Mouse (Mus musculus) CH12.LX (cell line): ENCODE data around the gene B4galnt4. TPM values are rescaled to one million over a fixed set of nuclear protein-coding genes. Genes with fewer than 3 reads are reported as not detected.

ENCODE experiments used
- DNase-seq: peaks from one replicate; pipeline ENCODE4 v3.0.0-alpha.2; 2013; ENCODE audit errors: extremely low read depth
- H3K27ac ChIP-seq: 2 replicates; pipeline ENCODE4 v1.5.1; 2012; ENCODE audit warnings: low read depth, mild to moderate bottlenecking, control low read depth, moderate library complexity; ENCODE audit not compliant: insufficient read depth
- H3K27me3 ChIP-seq: replicated peaks from 2 replicates; pipeline ENCODE3; 2012; ENCODE audit warnings: inconsistent platforms
- H3K36me3 ChIP-seq, 2 experiments: replicated peaks in 1 of 2; 2 replicates each; pipeline versions ENCODE3 to v1.6.1; 2012; ENCODE audit warnings: inconsistent platforms in 1 of 2, low read length in 1 of 2, mild to moderate bottlenecking in 1 of 2, mixed read lengths in 1 of 2, moderate library complexity in 1 of 2; ENCODE audit not compliant: control insufficient read depth in 1 of 2, insufficient read depth in 1 of 2
- H3K4me1 ChIP-seq, 2 experiments: 2 replicates each; pipeline ENCODE4 v1.6.1; 2012; ENCODE audit warnings: inconsistent platforms in 1 of 2, moderate library complexity in 1 of 2; ENCODE audit not compliant: insufficient read depth in 2 of 2, control insufficient read depth in 1 of 2
- H3K4me2 ChIP-seq: 2 replicates; pipeline ENCODE4 v1.6.1; 2012; ENCODE audit warnings: low read depth, mild to moderate bottlenecking, control low read depth; ENCODE audit not compliant: poor library complexity, insufficient read depth, severe bottlenecking
- H3K4me3 ChIP-seq, 3 experiments: fragments of 150-350 bp in 1 of 3; sonication (generic) in 1 of 3; replicated peaks in 1 of 3; 2 replicates each; pipeline versions ENCODE3 to v1.5.1; 2011 to 2012; ENCODE audit warnings: low read depth in 2 of 3, low read length in 2 of 3, mild to moderate bottlenecking in 2 of 3, moderate library complexity in 2 of 3, control low read depth in 1 of 3, improper control_type of control experiment in 1 of 3, inconsistent platforms in 1 of 3, mixed read lengths in 1 of 3; ENCODE audit not compliant: poor library complexity in 1 of 3
- H3K79me2 ChIP-seq: replicated peaks from 2 replicates; pipeline ENCODE4 v1.6.1; 2012; ENCODE audit warnings: mild to moderate bottlenecking, moderate library complexity; ENCODE audit not compliant: control insufficient read depth, poor library complexity, insufficient read depth, severe bottlenecking; ENCODE audit errors: extremely low read depth
- H3K9ac ChIP-seq: 2 replicates; pipeline ENCODE4 v1.6.1; 2012; ENCODE audit warnings: low read depth, mild to moderate bottlenecking, control low read depth, moderate library complexity; ENCODE audit not compliant: insufficient read depth
- H3K9me3 ChIP-seq: replicated peaks from 2 replicates; pipeline ENCODE3; 2012; ENCODE audit warnings: low read length, inconsistent platforms, mixed read lengths
- BHLHE40 ChIP-seq: IDR thresholded peaks from 2 replicates; pipeline ENCODE4 v1.6.1; 2011; ENCODE audit warnings: mild to moderate bottlenecking, low read depth, low read length, improper control_type of control experiment
- CTCF ChIP-seq, 2 experiments: IDR thresholded peaks in 1 of 2; conservative IDR thresholded peaks in 1 of 2; 2 replicates each; pipeline ENCODE4 v1.5.1; 2011 to 2012; ENCODE audit warnings: low read depth in 2 of 2, low read length in 2 of 2, improper control_type of control experiment in 1 of 2, inconsistent platforms in 1 of 2, mild to moderate bottlenecking in 1 of 2, moderate library complexity in 1 of 2
- E2F4 ChIP-seq: IDR thresholded peaks from 2 replicates; pipeline ENCODE4 v1.6.1; 2011; ENCODE audit warnings: low read depth, low read length, improper control_type of control experiment; ENCODE audit not compliant: insufficient replicate concordance
- ETS1 ChIP-seq: conservative IDR thresholded peaks from 2 replicates; pipeline ENCODE4 v1.6.1; 2012; ENCODE audit warnings: low read depth, mild to moderate bottlenecking, inconsistent platforms, low read length, improper control_type of control experiment, moderate library complexity
- IRF4 ChIP-seq: IDR thresholded peaks from 2 replicates; pipeline ENCODE4 v1.6.1; 2014; ENCODE audit warnings: low read depth, mild to moderate bottlenecking, inconsistent platforms, low read length, improper control_type of control experiment
- JUN ChIP-seq: IDR thresholded peaks from 2 replicates; pipeline ENCODE4 v1.6.1; 2011; ENCODE audit warnings: low read depth, mild to moderate bottlenecking, low read length, improper control_type of control experiment, moderate library complexity; ENCODE audit not compliant: insufficient read depth
- KAT2A ChIP-seq: IDR thresholded peaks from 2 replicates; pipeline ENCODE4 v1.6.1; 2012; ENCODE audit warnings: low read length, improper control_type of control experiment, inconsistent platforms; ENCODE audit not compliant: insufficient replicate concordance
- MAFK ChIP-seq: IDR thresholded peaks from 2 replicates; pipeline ENCODE4 v1.6.1; 2011; ENCODE audit warnings: low read length, improper control_type of control experiment; ENCODE audit not compliant: insufficient replicate concordance
- MAX ChIP-seq: IDR thresholded peaks from 2 replicates; pipeline ENCODE4 v1.6.1; 2011; ENCODE audit warnings: low read length, improper control_type of control experiment
- MEF2A ChIP-seq: IDR thresholded peaks from 2 replicates; pipeline ENCODE4 v1.6.1; 2014; ENCODE audit warnings: low read depth, mild to moderate bottlenecking, inconsistent platforms, low read length, improper control_type of control experiment, borderline replicate concordance
- NELFE ChIP-seq: IDR thresholded peaks from 2 replicates; pipeline ENCODE4 v1.6.1; 2011; ENCODE audit warnings: low read depth, low read length, improper control_type of control experiment
- NRF1 ChIP-seq: IDR thresholded peaks from 2 replicates; pipeline ENCODE4 v1.6.1; 2014; ENCODE audit warnings: low read depth, mild to moderate bottlenecking, inconsistent platforms, low read length, improper control_type of control experiment, moderate library complexity
- PAX5 ChIP-seq: IDR thresholded peaks from 2 replicates; pipeline ENCODE4 v1.6.1; 2012; ENCODE audit warnings: low read length, inconsistent platforms, mixed read lengths
- POLR2AphosphoS2 ChIP-seq: IDR thresholded peaks from 2 replicates; pipeline ENCODE4 v1.6.1; 2011; ENCODE audit warnings: low read depth, low read length, improper control_type of control experiment
- RAD21 ChIP-seq: IDR thresholded peaks from 2 replicates; pipeline ENCODE4 v1.6.1; 2011; ENCODE audit warnings: low read depth, mild to moderate bottlenecking, low read length, improper control_type of control experiment, moderate library complexity
- SIN3A ChIP-seq: IDR thresholded peaks from 2 replicates; pipeline ENCODE4 v1.6.1; 2012; ENCODE audit warnings: low read length, improper control_type of control experiment, inconsistent platforms
- SMC3 ChIP-seq: IDR thresholded peaks from 2 replicates; pipeline ENCODE4 v1.6.1; 2011; ENCODE audit warnings: low read depth, low read length, improper control_type of control experiment
- TCF12 ChIP-seq: IDR thresholded peaks from 2 replicates; pipeline ENCODE4 v1.6.1; 2014; ENCODE audit warnings: low read depth, mild to moderate bottlenecking, inconsistent platforms, low read length, improper control_type of control experiment
- UBTF ChIP-seq: IDR thresholded peaks from 2 replicates; pipeline ENCODE4 v1.6.1; 2012; ENCODE audit warnings: low read depth, mild to moderate bottlenecking, inconsistent platforms, low read length, improper control_type of control experiment, moderate library complexity
- USF2 ChIP-seq: conservative IDR thresholded peaks from 2 replicates; pipeline ENCODE4 v1.6.1; 2011; ENCODE audit warnings: low read depth, low read length, improper control_type of control experiment
- ZC3H11A ChIP-seq: IDR thresholded peaks from 2 replicates; pipeline ENCODE4 v1.6.1; 2012; ENCODE audit warnings: low read depth, mild to moderate bottlenecking, inconsistent platforms, low read length, improper control_type of control experiment
- ZMIZ1 ChIP-seq: IDR thresholded peaks from 2 replicates; pipeline ENCODE4 v1.6.1; 2012; ENCODE audit warnings: low read depth, mild to moderate bottlenecking, inconsistent platforms, low read length, improper control_type of control experiment
- dilution Hi-C: fragments of 300-500 bp; cut with MboI; formaldehyde crosslinking; loops from 2 replicates; pipeline ENCODE4 v1.14.3; 2020; ENCODE audit warnings: low sequenced_read_pairs; ENCODE audit not compliant: extremely low pct_unique_long_range_greater_than_20kb, extremely low pct_ligation_motif_present
- in situ Hi-C: fragments of 300-500 bp; cut with MboI; formaldehyde crosslinking; loops from 3 replicates; pipeline ENCODE4 v1.14.3; 2019; ENCODE audit warnings: low sequenced_read_pairs, low pct_ligation_motif_present, low pct_unique_long_range_greater_than_20kb, mixed read lengths
- polyA plus RNA-seq: library from polyadenylated mRNA; unstranded; fragments of >175 nt; gene quantifications from 2 replicates; pipeline ENCODE4 v1.2.1, GENCODE M21; 2012; ENCODE audit warnings: low read depth; ENCODE audit not compliant: insufficient read length
- total RNA-seq, 2 experiments: library from RNA; depleted of rRNA; stranded (reverse); fragments of 300-350 nt in 1 of 2; fragments of >200 nt in 1 of 2; gene quantifications; 2 replicates each; pipeline ENCODE4 v1.2.3; 2012 to 2014

The B4galnt4 gene
- total and polyA plus RNA-seq, 3 experiments: 0.91 to 13.1 (median 2.9) TPM

DNA sequence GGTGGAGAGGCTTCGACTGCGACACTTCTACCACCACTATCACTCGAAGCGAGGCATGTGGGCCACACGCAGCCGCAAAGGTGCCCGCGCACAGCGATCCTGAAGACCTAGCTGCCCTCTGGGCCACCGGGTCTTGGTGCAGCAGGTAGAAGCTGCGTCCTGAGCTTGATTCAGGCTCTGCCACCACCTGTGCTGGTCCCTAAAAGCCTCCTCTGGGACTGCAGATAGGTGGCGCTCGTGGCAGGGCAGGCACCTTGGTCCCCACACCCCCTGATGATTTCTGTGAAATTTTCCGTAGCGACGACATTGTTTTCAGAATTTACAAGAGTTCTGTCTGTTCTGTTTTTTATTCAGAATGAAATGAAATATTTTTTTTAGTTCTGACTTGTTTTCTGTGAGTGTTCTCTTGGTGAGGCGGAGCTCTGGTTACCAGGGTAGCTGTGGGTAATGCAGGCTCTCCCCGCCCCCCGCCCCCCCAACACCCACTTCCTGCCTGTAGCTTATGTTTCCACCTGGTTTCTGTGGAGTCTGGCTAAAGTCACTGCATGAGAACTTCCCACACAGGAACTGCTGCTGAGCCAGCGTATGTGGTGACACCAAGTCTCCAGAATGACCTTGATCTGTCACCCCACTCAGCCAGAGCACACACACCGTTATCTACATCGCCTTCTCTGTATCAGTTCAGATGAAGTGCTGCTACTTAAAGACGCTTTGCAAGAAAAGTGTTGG lies 11.3 kb downstream of the B4galnt4 start:
- in situ Hi-C loops: no loop called here
- Histone ChIP-seq H3K27ac (no peak overlapping the region), H3K79me2 (no peaks in the 10 kb centered on the region), H3K4me2 (no peak overlapping the region; the same call in 1 of the 2 replicates), H3K27me3 (peaks cover 40% of the 10 kb centered on the region), H3K4me3 (no peak overlapping the region), H3K4me1 (peaks cover 7 to 10% of the 10 kb centered on the region in 2 experiments), H3K9me3 (no peaks in the 10 kb centered on the region)
- peak; percentile 58 for DNase-seq
- dilution Hi-C loops: no loop called here
- TF ChIP-seq CTCF (conservative IDR thresholded peaks at IDR 0.05 in 1 of 2, IDR thresholded peaks at IDR 0.05 in 1 of 2; ENCODE audit: low read depth in 2 of 2, low read length in 2 of 2) (peak; percentile 57 to 73; a peak in 3 of 4 replicates), SMC3 (peak; percentile 58), MAX (no peak), RAD21 (peak; percentile 42), ETS1 (peak; percentile 16; the same call in 1 of the 2 replicates)
- TF ChIP-seq, all 38 proteins: peak for 4
- H3K9ac ChIP-seq: no peak overlapping the region
- peaks cover 0 to 3% of the 10 kb centered on the region in 2 experiments for H3K36me3 ChIP-seq

DNA sequence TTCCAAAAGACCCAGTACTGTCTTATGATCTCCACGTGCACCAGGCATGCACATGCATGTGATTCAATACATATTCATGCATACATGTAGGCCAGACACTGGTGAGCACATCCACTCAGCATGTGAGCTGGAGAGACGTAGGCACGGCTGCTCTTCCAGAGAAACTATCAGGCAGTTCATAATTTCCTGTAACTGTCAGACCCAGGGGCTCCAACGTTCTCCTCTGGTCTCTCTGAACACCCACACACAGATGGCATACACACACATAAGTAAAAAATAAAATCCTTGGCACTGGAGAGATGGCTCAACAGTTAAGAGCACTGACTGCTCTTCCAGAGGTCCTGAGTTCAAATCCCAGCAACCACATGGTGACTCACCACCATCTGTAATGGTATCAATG lies 12.9 kb downstream of the B4galnt4 start:
- Histone ChIP-seq H3K27ac (no peak overlapping the region), H3K4me3 (no peak overlapping the region), H3K9ac (no peak overlapping the region), H3K27me3 (peaks cover 24% of the 10 kb centered on the region), H3K36me3 (no peaks in the 10 kb centered on the region), H3K4me1 (peaks cover 9 to 13% of the 10 kb centered on the region in 2 experiments), H3K4me2 (no peak overlapping the region), H3K9me3 (no peaks in the 10 kb centered on the region), H3K79me2 (no peaks in the 10 kb centered on the region)
- in situ Hi-C loops: no loop called here
- dilution Hi-C loops: no loop called here
- DNase-seq: no peak
- no peak for TF ChIP-seq USF2
- no peak for TF ChIP-seq IRF4
- no peak for TF ChIP-seq E2F4
- no peak for TF ChIP-seq MAFK
- no peak for TF ChIP-seq RAD21
- TF ChIP-seq ZC3H11A: no peak
- no peak for TF ChIP-seq NRF1
- TF ChIP-seq ETS1: no peak
- no peak for TF ChIP-seq BHLHE40
- TF ChIP-seq JUN: no peak
- no peak for TF ChIP-seq POLR2AphosphoS2
- no peak for TF ChIP-seq PAX5
- TF ChIP-seq SIN3A: no peak
- TF ChIP-seq TCF12: no peak
- no peak for TF ChIP-seq ZMIZ1
- no peak for TF ChIP-seq MEF2A
- TF ChIP-seq KAT2A: no peak
- TF ChIP-seq NELFE: no peak
- TF ChIP-seq UBTF: no peak
